Mouse (Mus musculus) olfactory bulb, adult 2 months (tissue): ENCODE measurements around the gene Eng.

Source experiments
- CTCF ChIP-seq: fragments of 200-500 bp; IDR thresholded peaks from 2 replicates; pipeline ENCODE4 v1.5.1; 2012; ENCODE audit warnings: low read depth, mild to moderate bottlenecking, low read length, moderate library complexity; ENCODE audit not compliant: insufficient read depth
- POLR2A ChIP-seq: fragments of 200-500 bp; IDR thresholded peaks from 2 replicates; pipeline ENCODE4 v1.6.1; 2012; ENCODE audit warnings: mild to moderate bottlenecking, low read depth, low read length, moderate library complexity; ENCODE audit not compliant: insufficient read depth

GRCm38 (mm10) chr2:32677683-32678082 lies 31.3 kb downstream of the Eng start:
- TF ChIP-seq POLR2A (no peak), CTCF (no peak)
